Mouse (Mus musculus): ENCODE results near the gene Csrp2. TPM values are rescaled to one million over a fixed set of nuclear protein-coding genes. Genes with fewer than 3 reads are reported as not detected.

Gene Csrp2
- total and polyA plus RNA-seq, 3 experiments, result 4.8 to 19.6 TPM; not detected in 1

GRCm38 (mm10) chr10:110879426-110880066 is 40.0 kb upstream of the Csrp2 start:
- DNase-seq (ENCODE audit: low read depth, low spot score), result no peak
- no peak overlapping the region for H3K27ac ChIP-seq (ENCODE audit: control insufficient read depth, low read depth, low read length)
- H3K9me3 ChIP-seq (replicated peaks; ENCODE audit: insufficient read depth, low read length), result no peaks in the 10 kb centered on the region
- H3K79me2 ChIP-seq (ENCODE audit: control insufficient read depth, insufficient read depth, low read length, poor library complexity), result no peaks in the 10 kb centered on the region
- no peak overlapping the region for H3K9ac ChIP-seq (ENCODE audit: control insufficient read depth, low read depth, low read length, poor library complexity, severe bottlenecking)
- H3K4me3 ChIP-seq (ENCODE audit: control insufficient read depth in 1 of 2, insufficient read depth in 1 of 2, low read depth in 2 of 2, low read length in 2 of 2), result no peak overlapping the region
- TF ChIP-seq GATA1 (IDR thresholded peaks at IDR 0.05; ENCODE audit: low read depth, low read length) (no peak), POLR2AphosphoS5 (IDR thresholded peaks at IDR 0.05; ENCODE audit: borderline replicate concordance, low read depth, low read length) (no peak), NELFE (IDR thresholded peaks at IDR 0.05; ENCODE audit: low read depth, low read length) (no peak), BHLHE40 (IDR thresholded peaks at IDR 0.05; ENCODE audit: borderline replicate concordance, low read depth, low read length) (no peak), MAFK (IDR thresholded peaks at IDR 0.05; ENCODE audit: borderline replicate concordance, low read depth, low read length) (no peak), CHD2 (IDR thresholded peaks at IDR 0.05; ENCODE audit: low read length) (no peak), MYC (IDR thresholded peaks at IDR 0.05; ENCODE audit: low read depth, low read length) (no peak), TAL1 (IDR thresholded peaks at IDR 0.05; ENCODE audit: low read length) (no peak), KAT2A (conservative IDR thresholded peaks at IDR 0.05; ENCODE audit: low read depth, low read length) (no peak), MYB (IDR thresholded peaks at IDR 0.05; ENCODE audit: low read depth, low read length) (no peak), RCOR1 (IDR thresholded peaks at IDR 0.05; ENCODE audit: low read depth, low read length) (no peak)
- H3K27me3 ChIP-seq (ENCODE audit: control insufficient read depth in 1 of 2, insufficient read depth in 2 of 2, low read length in 2 of 2), result peaks cover 6 to 7% of the 10 kb centered on the region in 2 experiments
- H3K36me3 ChIP-seq (ENCODE audit: control insufficient read depth in 1 of 2, insufficient read depth in 2 of 2, low read length in 2 of 2), result no peaks in the 10 kb centered on the region
- H3K4me1 ChIP-seq (ENCODE audit: control insufficient read depth in 1 of 2, insufficient read depth in 2 of 2, low read length in 2 of 2), result no peaks in the 10 kb centered on the region

DNA sequence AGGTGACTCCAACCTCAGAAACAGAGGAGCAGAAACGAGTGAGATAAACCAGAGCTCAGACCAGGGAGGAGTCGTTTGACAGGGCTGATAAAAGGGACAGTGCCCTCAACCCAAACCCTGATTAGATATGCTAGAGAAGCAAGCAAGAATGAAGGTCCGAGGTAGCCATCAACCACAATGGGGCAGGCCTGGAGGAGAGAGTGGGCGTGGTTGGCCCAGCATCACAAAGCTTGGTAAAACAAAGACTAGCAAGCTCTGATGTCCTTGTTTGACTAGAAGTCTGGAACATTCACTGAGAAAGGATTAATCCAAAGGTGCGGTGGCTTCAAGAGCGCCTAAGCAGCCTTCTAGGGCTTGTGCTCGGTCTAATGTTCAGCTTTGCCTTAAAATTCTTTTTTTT is 38.2 kb upstream of the Csrp2 start:
- Histone ChIP-seq H3K9me3 (replicated peaks; ENCODE audit: insufficient read depth, low read length) (no peaks in the 10 kb centered on the region), H3K27me3 (ENCODE audit: control insufficient read depth in 1 of 2, insufficient read depth in 2 of 2, low read length in 2 of 2) (peaks cover 6 to 7% of the 10 kb centered on the region in 2 experiments), H3K4me1 (ENCODE audit: control insufficient read depth in 1 of 2, insufficient read depth in 2 of 2, low read length in 2 of 2) (no peaks in the 10 kb centered on the region), H3K27ac (ENCODE audit: control insufficient read depth, low read depth, low read length) (no peak overlapping the region), H3K4me3 (ENCODE audit: control insufficient read depth in 1 of 2, insufficient read depth in 1 of 2, low read depth in 2 of 2, low read length in 2 of 2) (no peak overlapping the region), H3K9ac (ENCODE audit: control insufficient read depth, low read depth, low read length, poor library complexity, severe bottlenecking) (no peak overlapping the region), H3K36me3 (ENCODE audit: control insufficient read depth in 1 of 2, insufficient read depth in 2 of 2, low read length in 2 of 2) (no peaks in the 10 kb centered on the region), H3K79me2 (ENCODE audit: control insufficient read depth, insufficient read depth, low read length, poor library complexity) (no peaks in the 10 kb centered on the region)
- TF ChIP-seq GATA1 (IDR thresholded peaks at IDR 0.05; ENCODE audit: low read depth, low read length) (no peak), CHD2 (IDR thresholded peaks at IDR 0.05; ENCODE audit: low read length) (no peak), NELFE (IDR thresholded peaks at IDR 0.05; ENCODE audit: low read depth, low read length) (no peak), USF2 (IDR thresholded peaks at IDR 0.05; ENCODE audit: borderline replicate concordance in 1 of 2, insufficient read depth in 1 of 2, low read depth in 1 of 2, low read length in 2 of 2) (no peak), RCOR1 (IDR thresholded peaks at IDR 0.05; ENCODE audit: low read depth, low read length) (no peak)
- no peak for DNase-seq (ENCODE audit: low read depth, low spot score)

DNA sequence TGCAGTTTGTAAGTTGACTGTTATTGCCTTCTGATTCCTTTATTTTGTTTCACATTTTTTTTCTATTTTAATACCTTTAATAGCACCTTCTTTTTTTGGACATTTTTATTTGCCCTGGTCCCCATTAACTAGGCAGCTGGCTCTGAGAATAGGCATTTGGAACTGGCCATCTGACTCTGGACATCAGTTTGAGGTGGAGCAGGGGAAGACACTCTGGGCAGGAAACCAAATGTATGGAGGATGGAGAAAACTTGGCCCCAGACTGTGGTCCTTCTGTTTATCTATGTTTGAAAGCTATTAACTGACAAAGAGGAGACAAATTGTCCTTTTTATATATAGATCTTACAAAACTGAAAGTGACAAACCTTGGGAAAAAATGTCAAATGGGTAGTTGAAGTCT is 36.9 kb upstream of the Csrp2 start:
- no peak overlapping the region for H3K27ac ChIP-seq (ENCODE audit: control insufficient read depth, low read depth, low read length)
- H3K9me3 ChIP-seq (replicated peaks; ENCODE audit: insufficient read depth, low read length), result no peaks in the 10 kb centered on the region
- H3K36me3 ChIP-seq (ENCODE audit: control insufficient read depth in 1 of 2, insufficient read depth in 2 of 2, low read length in 2 of 2), result no peaks in the 10 kb centered on the region
- H3K4me3 ChIP-seq (ENCODE audit: control insufficient read depth in 1 of 2, insufficient read depth in 1 of 2, low read depth in 2 of 2, low read length in 2 of 2), result no peak overlapping the region
- no peak for DNase-seq (ENCODE audit: low read depth, low spot score)
- H3K9ac ChIP-seq (ENCODE audit: control insufficient read depth, low read depth, low read length, poor library complexity, severe bottlenecking), result no peak overlapping the region
- H3K4me1 ChIP-seq (ENCODE audit: control insufficient read depth in 1 of 2, insufficient read depth in 2 of 2, low read length in 2 of 2), result no peaks in the 10 kb centered on the region
- no peak for TF ChIP-seq MEF2A (IDR thresholded peaks at IDR 0.05; ENCODE audit: extremely low read depth, insufficient replicate concordance, low read depth, low read length, poor library complexity, severe bottlenecking)
- no peak for TF ChIP-seq POLR2A (IDR thresholded peaks at IDR 0.05; ENCODE audit: control insufficient read depth in 1 of 2, insufficient read depth in 1 of 2, low read depth in 1 of 2, low read length in 2 of 2, poor library complexity in 1 of 2)
- H3K27me3 ChIP-seq (ENCODE audit: control insufficient read depth in 1 of 2, insufficient read depth in 2 of 2, low read length in 2 of 2), result peaks cover 6 to 7% of the 10 kb centered on the region in 2 experiments
- no peaks in the 10 kb centered on the region for H3K79me2 ChIP-seq (ENCODE audit: control insufficient read depth, insufficient read depth, low read length, poor library complexity)
